Mouse (Mus musculus): ENCODE results near the gene Olfr1028. TPM values are rescaled to one million over a fixed set of nuclear protein-coding genes. Genes with fewer than 3 reads are reported as not detected.

Olfr1028 gene
- total RNA-seq (2014; rRNA removed) (not detected in 2 replicates), polyA plus RNA-seq (2015; fragmentation: Nextera tagmentation; extraction: Ambion mirVana) (not detected in 2 replicates)

- 75% methylated on average over 1 of the region's 1 CpGs for WGBS
- Histone ChIP-seq H3K4me1 (ENCODE audit: insufficient read depth) (no peaks in the 10 kb centered on the region), H3K4me2 (ENCODE audit: low read depth) (no peak within 1 kb of the TSS), H3K4me3 (ENCODE audit: low read depth, low read length) (no peak within 1 kb of the TSS), H3K9ac (no peak within 1 kb of the TSS), H3K27me3 (ENCODE audit: insufficient read depth, low read length) (no peaks in the 10 kb centered on the region), H3K27ac (ENCODE audit: low read depth, low read length) (no peak within 1 kb of the TSS), H3K9me3 (ENCODE audit: low read length) (no peaks in the 10 kb centered on the region), H3K36me3 (ENCODE audit: insufficient read depth) (no peaks in the 10 kb centered on the region)
- DNase-seq (no peak), ATAC-seq (no peak)
- TF ChIP-seq CTCF (IDR thresholded peaks at IDR 0.05; ENCODE audit: low read depth) = no peak
Observed at GRCm38 (mm10) chr2:85950137-85950536, at the start of gene Olfr1028. Olfr1028 (plus strand) TSS chr2:85950437.

- no peak within 1 kb of the TSS for H3K9ac ChIP-seq
- no peaks in the 10 kb centered on the region for H3K36me3 ChIP-seq (ENCODE audit: insufficient read depth)
- no peak within 1 kb of the TSS for H3K27ac ChIP-seq (ENCODE audit: low read depth, low read length)
- ATAC-seq (no peak), DNase-seq (no peak)
- H3K4me2 ChIP-seq (ENCODE audit: low read depth) = no peak within 1 kb of the TSS
- 83% methylated on average over 3 of the region's 3 CpGs for WGBS
- no peaks in the 10 kb centered on the region for H3K9me3 ChIP-seq (ENCODE audit: low read length)
- no peak within 1 kb of the TSS for H3K4me3 ChIP-seq (ENCODE audit: low read depth, low read length)
- TF ChIP-seq CTCF (IDR thresholded peaks at IDR 0.05; ENCODE audit: low read depth) = no peak
- H3K4me1 ChIP-seq (ENCODE audit: insufficient read depth) = no peaks in the 10 kb centered on the region
- H3K27me3 ChIP-seq (ENCODE audit: insufficient read depth, low read length) = no peaks in the 10 kb centered on the region
Observed at GRCm38 (mm10) chr2:85904952-85905351, 45.3 kb upstream of the Olfr1028 start, which contains the start of gene Olfr1024. Olfr1024 (minus strand) TSS chr2:85905052.

GRCm38 (mm10) chr2:85913197-85913596 lies 37.0 kb upstream of the Olfr1028 start:
- Histone ChIP-seq H3K27me3 (ENCODE audit: insufficient read depth, low read length) (no peaks in the 10 kb centered on the region), H3K4me2 (ENCODE audit: low read depth) (no peak overlapping the region), H3K4me3 (ENCODE audit: low read depth, low read length) (no peak overlapping the region), H3K9me3 (ENCODE audit: low read length) (no peaks in the 10 kb centered on the region), H3K9ac (no peak overlapping the region), H3K36me3 (ENCODE audit: insufficient read depth) (no peaks in the 10 kb centered on the region), H3K27ac (ENCODE audit: low read depth, low read length) (no peak overlapping the region), H3K4me1 (ENCODE audit: insufficient read depth) (no peaks in the 10 kb centered on the region)
- DNase-seq (no peak), ATAC-seq (no peak)
- TF ChIP-seq CTCF (IDR thresholded peaks at IDR 0.05; ENCODE audit: low read depth) = no peak

- Histone ChIP-seq H3K9me3 (ENCODE audit: low read length) (no peaks in the 10 kb centered on the region), H3K27me3 (ENCODE audit: insufficient read depth, low read length) (no peaks in the 10 kb centered on the region), H3K4me1 (ENCODE audit: insufficient read depth) (no peaks in the 10 kb centered on the region), H3K9ac (no peak within 1 kb of the TSS), H3K4me2 (ENCODE audit: low read depth) (no peak within 1 kb of the TSS), H3K36me3 (ENCODE audit: insufficient read depth) (no peaks in the 10 kb centered on the region), H3K27ac (ENCODE audit: low read depth, low read length) (no peak within 1 kb of the TSS), H3K4me3 (ENCODE audit: low read depth, low read length) (no peak within 1 kb of the TSS)
- DNase-seq (no peak), ATAC-seq (no peak)
- TF ChIP-seq CTCF (IDR thresholded peaks at IDR 0.05; ENCODE audit: low read depth) = no peak
- 56% methylated on average over 1 of the region's 1 CpGs for whole genome bisulfite sequencing
Observed at GRCm38 (mm10) chr2:85914893-85915292, 35.3 kb upstream of the Olfr1028 start, which contains the start of gene Olfr1025-ps1. Olfr1025-ps1 (plus strand) TSS chr2:85915193.

- no peak for ATAC-seq
- H3K27me3 ChIP-seq (ENCODE audit: insufficient read depth, low read length) = no peaks in the 10 kb centered on the region
- no peaks in the 10 kb centered on the region for H3K4me1 ChIP-seq (ENCODE audit: insufficient read depth)
- no peaks in the 10 kb centered on the region for H3K36me3 ChIP-seq (ENCODE audit: insufficient read depth)
- no peak for TF ChIP-seq CTCF (IDR thresholded peaks at IDR 0.05; ENCODE audit: low read depth)
- no peak for DNase-seq
- no peak within 1 kb of the TSS for H3K4me2 ChIP-seq (ENCODE audit: low read depth)
- H3K9ac ChIP-seq = no peak within 1 kb of the TSS
- no peaks in the 10 kb centered on the region for H3K9me3 ChIP-seq (ENCODE audit: low read length)
- 87% methylated on average over 3 of the region's 3 CpGs for WGBS
- no peak within 1 kb of the TSS for H3K27ac ChIP-seq (ENCODE audit: low read depth, low read length)
- no peak within 1 kb of the TSS for H3K4me3 ChIP-seq (ENCODE audit: low read depth, low read length)
Observed at GRCm38 (mm10) chr2:85921258-85921657, 29.0 kb upstream of the Olfr1028 start, which contains the start of gene Olfr1026. Olfr1026 (plus strand) TSS chr2:85921558.

GRCm38 (mm10) chr2:85973595-85973994 lies 23.4 kb downstream of the Olfr1028 start, which contains the start of gene Olfr1029:
Olfr1029 (plus strand) TSS chr2:85973895.
- WGBS = 87% methylated on average over 2 of the region's 2 CpGs
- Histone ChIP-seq H3K9me3 (ENCODE audit: low read length) (no peaks in the 10 kb centered on the region), H3K4me3 (ENCODE audit: low read depth, low read length) (no peak within 1 kb of the TSS), H3K27ac (ENCODE audit: low read depth, low read length) (no peak within 1 kb of the TSS), H3K4me2 (ENCODE audit: low read depth) (no peak within 1 kb of the TSS), H3K4me1 (ENCODE audit: insufficient read depth) (no peaks in the 10 kb centered on the region), H3K9ac (no peak within 1 kb of the TSS), H3K36me3 (ENCODE audit: insufficient read depth) (no peaks in the 10 kb centered on the region), H3K27me3 (ENCODE audit: insufficient read depth, low read length) (no peaks in the 10 kb centered on the region)
- ATAC-seq (no peak), DNase-seq (no peak)
- TF ChIP-seq CTCF (IDR thresholded peaks at IDR 0.05; ENCODE audit: low read depth) = no peak

GRCm38 (mm10) chr2:85978976-85979375 lies 28.7 kb downstream of the Olfr1028 start, which contains the start of gene Olfr1030:
Olfr1030 (plus strand) TSS chr2:85979276.
- no peak within 1 kb of the TSS for H3K4me3 ChIP-seq (ENCODE audit: low read depth, low read length)

More at GRCm38 (mm10) chr2:85978976-85979375, 28.7 kb downstream of the Olfr1028 start, which contains the start of gene Olfr1030:
- Histone ChIP-seq H3K27me3 (ENCODE audit: insufficient read depth, low read length) (no peaks in the 10 kb centered on the region), H3K4me2 (ENCODE audit: low read depth) (no peak within 1 kb of the TSS), H3K27ac (ENCODE audit: low read depth, low read length) (no peak within 1 kb of the TSS), H3K9ac (no peak within 1 kb of the TSS), H3K9me3 (ENCODE audit: low read length) (no peaks in the 10 kb centered on the region), H3K36me3 (ENCODE audit: insufficient read depth) (no peaks in the 10 kb centered on the region), H3K4me1 (ENCODE audit: insufficient read depth) (no peaks in the 10 kb centered on the region)
- WGBS = 71% methylated on average over 1 of the region's 1 CpGs
- ATAC-seq = no peak
- TF ChIP-seq CTCF (IDR thresholded peaks at IDR 0.05; ENCODE audit: low read depth) = no peak
- DNase-seq = no peak

Data from forebrain, postnatal 0 days (tissue).